Mouse (Mus musculus) large intestine, adult 2 months (tissue): ENCODE measurements at regions not wholly inside any gene's neighbourhood (a gene's known extent, or its start where the extent isn't known, plus 50 kb on each side); places are given as distances from the start of the nearest gene placed in this dataset.

ENCODE experiments used
- DNase-seq: peaks from one replicate; pipeline ENCODE4 v3.0.0-alpha.2; 2012; ENCODE audit warnings: low read depth, low spot score
- WGBS: fragments of 180-500 bp; shearing (Covaris S2); methylation state at CpG from one replicate; pipeline ENCODE4 v1.1.7; 2018; 5-methylcytosine and 5-hydroxymethylcytosine counted together

DNA sequence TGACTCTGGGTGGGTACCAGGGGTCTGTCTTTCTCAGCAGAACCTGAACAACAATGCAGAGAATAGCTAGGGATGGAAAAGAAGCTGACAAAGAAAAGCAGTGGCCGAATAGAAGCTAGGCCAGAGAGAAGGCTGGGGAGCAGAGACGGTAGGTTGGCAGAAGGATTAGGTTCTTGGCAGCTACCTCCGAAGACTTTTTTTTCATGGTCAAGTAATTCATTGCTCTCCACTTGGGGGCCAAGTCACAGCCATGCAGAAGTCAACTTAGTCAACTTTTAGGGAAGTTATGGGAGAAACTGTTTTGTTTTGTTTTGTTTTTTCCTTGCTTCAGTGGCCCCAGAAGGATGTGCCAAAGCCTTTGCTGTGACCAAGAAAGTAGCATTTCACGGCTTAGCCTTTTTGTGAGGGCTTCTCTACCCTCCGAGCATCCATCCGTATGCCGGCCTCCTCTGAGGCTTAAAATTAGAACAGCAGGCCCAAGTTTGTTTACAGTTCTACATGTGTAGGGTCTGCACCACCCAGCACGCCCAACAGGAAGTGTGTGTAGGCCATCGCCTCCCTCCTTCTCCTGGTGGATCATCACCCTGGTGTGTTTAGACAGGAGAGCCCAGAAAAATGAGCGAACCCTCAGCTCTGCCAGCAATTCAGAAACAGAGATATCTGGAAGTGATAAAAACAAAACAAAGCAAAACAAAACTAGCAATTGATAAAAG is 226.2 kb downstream of the Tbx18 start:
- no peak for DNase-seq
- WGBS = 42% methylated on average over 10 of the region's 10 CpGs

DNA sequence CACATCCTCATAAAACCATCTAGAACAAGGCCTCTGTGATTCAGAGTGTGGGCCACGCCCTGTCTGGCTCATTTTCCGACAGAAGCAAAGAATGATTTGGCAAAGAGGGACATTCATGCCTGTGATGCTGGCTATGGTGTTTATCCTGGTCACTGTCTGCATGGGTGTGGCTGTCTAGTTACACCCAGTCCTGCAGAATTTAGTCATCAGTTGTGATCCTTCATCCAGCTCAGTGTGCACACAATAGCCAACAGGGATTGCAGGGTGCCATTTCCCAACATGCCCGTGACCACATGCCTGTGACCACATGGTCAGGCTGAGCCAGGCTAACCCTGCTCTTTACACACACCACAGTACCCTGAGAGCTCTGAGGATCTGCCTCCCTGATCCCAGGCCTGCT is 208.8 kb upstream of the Cep162 start:
- DNase-seq = peak; percentile 1
- 43% methylated on average over 3 of the region's 3 CpGs for WGBS

DNA sequence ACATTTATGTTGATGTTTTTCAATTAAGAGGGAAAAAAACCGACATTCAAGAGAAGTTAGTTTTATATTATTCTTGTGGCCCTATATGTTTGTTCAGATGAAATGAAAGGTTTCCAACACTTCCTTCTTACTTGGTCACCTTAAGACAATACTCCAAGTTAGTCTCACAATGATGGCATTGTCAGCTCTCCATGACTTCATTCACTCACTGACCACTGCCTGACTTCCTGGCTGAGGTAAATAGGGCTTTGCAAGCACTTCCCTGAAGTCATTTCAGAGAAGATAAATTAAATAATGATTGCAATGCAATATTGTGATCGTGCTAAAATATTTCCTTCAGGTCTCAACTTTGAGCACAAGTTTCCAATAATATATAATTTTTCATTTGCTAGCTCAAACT is 197.9 kb upstream of the Cep162 start:
- 66% methylated on average over 2 of the region's 2 CpGs for WGBS
- DNase-seq = no peak

DNA sequence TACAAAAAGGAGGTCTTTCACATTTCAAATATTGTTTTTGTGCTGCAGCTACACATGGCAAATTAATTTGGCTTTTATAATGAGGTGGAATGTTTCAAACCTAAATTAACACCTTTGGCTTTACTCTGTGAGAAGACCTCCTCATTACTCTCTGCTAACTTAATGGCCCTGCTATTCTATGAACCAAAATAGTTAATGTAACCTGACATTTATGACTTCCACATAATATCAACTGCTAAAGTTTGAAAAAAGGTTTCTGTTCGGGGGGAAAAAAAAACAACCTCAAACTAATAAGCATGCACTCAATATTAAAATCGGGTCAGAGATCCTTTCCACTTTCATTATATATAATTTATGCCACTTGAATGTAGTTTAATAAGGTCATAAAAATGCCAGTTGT is 197.2 kb upstream of the Cep162 start:
- no peak for DNase-seq
- 32% methylated on average over 2 of the region's 2 CpGs for WGBS

DNA sequence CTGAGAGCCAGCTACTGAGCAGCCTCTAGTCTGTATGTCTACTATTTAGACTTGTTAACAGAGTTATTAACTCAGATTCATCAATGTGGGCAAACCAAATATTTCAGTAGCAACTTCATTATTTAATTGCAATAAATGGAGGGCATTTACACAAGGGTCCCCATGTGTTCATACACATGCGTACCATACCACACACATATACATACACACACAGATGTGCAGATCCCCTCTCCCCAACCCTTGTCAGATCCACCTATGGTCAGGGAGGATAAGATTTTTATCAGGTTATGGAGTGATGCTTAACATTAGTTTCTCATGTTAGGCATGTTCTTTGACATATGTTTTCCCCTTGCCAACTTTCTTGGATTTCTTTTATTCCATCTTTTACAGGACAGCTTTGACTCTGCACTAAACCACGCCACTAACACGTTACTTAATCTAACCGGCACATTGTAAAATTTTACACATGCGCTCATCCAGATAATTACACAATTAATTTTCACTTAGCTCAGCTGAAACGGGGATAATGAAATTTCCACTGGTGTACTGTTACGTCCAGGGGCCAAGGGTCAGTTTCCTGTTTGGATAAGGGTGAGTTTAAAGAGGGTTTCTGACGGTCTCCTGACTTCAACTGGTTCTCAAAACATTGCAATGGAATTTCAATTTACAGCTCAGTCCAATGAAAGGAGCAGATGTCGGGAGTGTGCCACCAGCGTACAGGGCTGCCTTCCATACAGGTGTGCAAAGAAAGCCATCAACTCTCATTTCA is 188.3 kb upstream of the Cep162 start:
- 26% methylated on average over 10 of the region's 10 CpGs for WGBS
- DNase-seq = no peak

DNA sequence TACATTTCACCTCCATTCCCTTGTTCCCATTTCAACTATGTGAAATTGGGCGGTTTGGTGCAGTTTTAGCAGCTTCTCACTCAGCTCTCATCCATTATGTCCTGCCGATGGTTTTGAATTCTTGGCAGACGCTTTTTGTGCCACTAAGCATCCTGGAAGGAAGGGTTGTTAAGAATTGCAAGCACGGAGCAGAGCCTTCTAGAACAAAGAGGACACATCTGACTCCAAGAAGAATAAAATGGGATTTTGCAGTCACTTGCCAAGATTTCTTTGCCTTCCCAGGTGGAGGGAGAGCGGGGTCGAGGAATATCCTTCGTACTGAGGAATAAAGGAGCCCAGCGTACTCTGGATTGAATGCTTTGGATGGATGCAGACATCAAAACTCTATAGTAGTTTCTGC is 176.7 kb upstream of the Cep162 start:
- DNase-seq = no peak
- WGBS = 73% methylated on average over 8 of the region's 8 CpGs

DNA sequence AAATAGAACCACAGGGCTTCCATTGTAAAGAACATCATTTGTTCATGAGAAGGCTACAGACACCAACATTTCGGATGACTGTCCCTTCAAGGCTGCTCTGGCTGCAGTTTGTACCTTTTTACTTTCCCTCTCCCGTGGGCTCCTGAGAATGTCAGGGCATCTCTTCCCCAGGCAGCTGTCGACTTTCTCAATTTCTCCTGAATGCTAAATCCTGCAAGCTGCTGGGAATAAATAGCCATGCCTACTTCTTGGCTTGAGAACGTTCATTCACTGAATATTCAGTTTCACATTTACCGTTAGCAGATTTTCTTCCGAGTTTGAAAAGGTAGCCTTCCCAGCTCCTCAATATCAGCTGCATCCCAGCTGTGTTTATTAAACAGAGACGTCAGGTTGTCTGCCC is 176.2 kb upstream of the Cep162 start:
- 66% methylated on average over 7 of the region's 7 CpGs for WGBS

DNA sequence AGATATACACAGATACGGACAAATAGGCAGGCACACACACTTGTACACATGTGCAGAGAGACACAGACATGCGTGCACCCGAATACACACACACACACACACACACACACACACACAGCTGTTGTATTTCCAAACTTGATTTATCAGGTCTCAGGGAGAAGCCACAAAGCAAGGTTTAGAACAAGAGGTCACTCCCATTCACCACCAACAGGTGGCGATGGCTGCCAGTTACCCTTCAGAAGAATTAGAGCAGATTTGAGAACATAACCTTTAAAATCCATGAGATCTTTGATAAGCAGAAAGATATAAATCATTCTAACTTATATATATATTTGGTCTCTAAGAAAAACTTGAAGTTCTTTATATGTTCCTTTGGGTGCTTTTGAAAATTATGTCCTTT is 169.9 kb upstream of the Cep162 start:
- 39% methylated on average over 4 of the region's 4 CpGs for WGBS
- DNase-seq = no peak

More for the DNA sequence above, 176.2 kb upstream of the Cep162 start:
- DNase-seq = no peak

DNA sequence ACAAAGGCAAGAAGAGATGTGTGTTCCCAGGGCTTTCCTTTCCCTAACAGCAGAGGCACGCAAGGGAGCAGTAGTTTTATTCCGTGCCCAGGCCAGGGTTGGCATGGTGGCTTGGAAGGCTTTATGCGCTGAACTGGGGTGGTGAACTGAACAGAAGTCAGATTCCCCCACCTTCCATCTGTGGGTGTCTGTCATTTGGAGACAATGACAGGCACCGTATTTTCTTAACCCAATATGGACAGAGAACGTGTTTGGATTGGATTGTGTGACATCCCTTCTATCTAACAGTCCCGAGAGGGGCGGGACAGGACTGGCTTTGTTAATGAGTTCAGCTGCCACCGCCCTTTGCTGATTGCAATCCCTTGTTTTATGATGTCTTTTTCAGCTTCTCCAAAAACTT is 165.8 kb upstream of the Cep162 start:
- no peak for DNase-seq
- 42% methylated on average over 8 of the region's 8 CpGs for WGBS

- no peak for DNase-seq
- WGBS = 17% methylated on average over 12 of the region's 12 CpGs
Measured at GRCm38 (mm10) chr9:87419376-87419775, 164.0 kb upstream of the Cep162 start.

- DNase-seq = no peak
- 61% methylated on average over 9 of the region's 9 CpGs for WGBS
Measured at GRCm38 (mm10) chr9:87412894-87413293, 157.6 kb upstream of the Cep162 start.

DNA sequence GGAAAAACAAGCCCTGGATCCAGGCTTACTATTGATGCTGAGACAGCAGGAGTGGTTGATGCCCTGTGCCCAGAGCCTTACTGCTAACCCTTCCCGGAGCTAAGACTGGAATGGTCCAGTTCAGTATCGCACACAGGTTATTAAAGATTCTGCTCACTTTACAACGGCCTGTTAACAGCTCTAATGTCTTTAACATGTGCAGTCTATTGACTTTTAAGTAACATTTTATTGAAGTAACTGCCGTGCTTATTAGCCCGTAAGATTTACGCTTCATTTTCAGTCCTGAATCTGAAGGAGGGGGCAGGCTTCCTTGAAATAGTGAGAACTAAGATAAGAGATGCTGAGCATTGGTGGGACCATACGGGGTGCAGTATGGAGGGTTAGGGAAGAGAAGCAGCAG is 155.7 kb upstream of the Cep162 start:
- WGBS = 64% methylated on average over 7 of the region's 7 CpGs
- no peak for DNase-seq

GRCm38 (mm10) chr9:87409736-87410135 is 154.4 kb upstream of the Cep162 start:
- WGBS = 81% methylated on average over 3 of the region's 3 CpGs
- DNase-seq = no peak

GRCm38 (mm10) chr9:87408805-87409204 is 153.5 kb upstream of the Cep162 start:
- 86% methylated on average over 8 of the region's 8 CpGs for WGBS
- DNase-seq = no peak

DNA sequence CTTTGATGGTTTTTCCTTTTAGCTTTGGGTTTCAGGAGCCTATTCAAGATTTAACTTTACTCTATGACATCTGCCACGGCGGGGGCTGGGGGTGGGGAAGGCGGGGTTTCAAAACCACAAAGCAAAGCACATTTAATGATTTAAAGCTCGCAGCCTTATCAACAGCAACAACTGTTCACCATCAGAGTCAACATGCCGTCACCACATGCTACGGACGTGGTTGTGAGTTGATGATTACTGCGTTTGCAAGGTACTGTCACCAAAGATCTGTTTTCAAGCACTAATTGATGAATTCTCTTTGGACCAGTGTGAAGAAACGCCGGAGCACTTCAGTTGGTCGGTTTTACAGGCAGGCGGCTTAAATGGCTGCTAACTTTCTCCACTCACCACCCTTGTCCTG is 151.1 kb upstream of the Cep162 start:
- 60% methylated on average over 12 of the region's 12 CpGs for WGBS
- no peak for DNase-seq

GRCm38 (mm10) chr9:87405115-87405720 is 149.9 kb upstream of the Cep162 start:
- WGBS = 82% methylated on average over 7 of the region's 7 CpGs
- DNase-seq = no peak

- DNase-seq = no peak
- 51% methylated on average over 3 of the region's 3 CpGs for WGBS
Measured at GRCm38 (mm10) chr9:87402010-87402409, 146.7 kb upstream of the Cep162 start.

DNA sequence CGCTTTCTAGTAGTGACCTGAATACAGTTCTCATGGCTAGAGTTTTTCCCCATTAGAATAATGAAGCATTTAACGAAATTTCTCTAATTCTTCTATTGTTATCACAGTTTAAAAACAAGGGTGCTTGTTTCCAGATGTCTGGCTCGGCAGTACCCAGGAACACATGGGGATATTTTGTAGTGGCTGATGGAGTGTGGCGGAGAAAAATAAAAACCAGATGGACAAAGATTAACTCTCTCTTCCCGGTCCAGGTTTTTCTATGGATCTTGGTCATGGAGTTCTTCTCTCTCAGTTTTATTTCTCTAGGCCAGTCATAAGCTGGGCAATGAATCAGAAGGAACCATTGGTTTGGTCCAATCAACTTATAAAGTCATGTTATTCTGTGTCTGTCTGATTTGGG is 132.2 kb upstream of the Cep162 start:
- 80% methylated on average over 5 of the region's 5 CpGs for WGBS
- no peak for DNase-seq

DNA sequence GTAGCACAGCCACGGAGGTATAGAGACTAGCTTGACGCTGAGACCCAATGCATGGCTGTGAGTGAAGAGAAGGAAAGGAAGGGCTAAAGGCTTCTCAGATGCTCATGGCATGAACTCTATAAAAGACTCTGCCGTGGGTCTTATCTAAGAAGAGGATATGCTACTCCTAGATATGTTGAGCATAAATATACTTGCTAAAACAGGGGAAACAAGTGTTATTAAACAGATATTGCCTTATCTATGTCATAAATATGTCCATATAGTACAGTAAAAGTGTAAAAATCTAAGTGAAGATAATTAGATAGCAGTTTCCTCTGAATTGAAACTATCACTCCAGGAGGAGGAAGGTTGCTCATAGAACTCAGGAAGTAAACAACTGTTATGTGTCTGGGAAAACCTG is 128.2 kb upstream of the Cep162 start:
- DNase-seq = no peak
- 73% methylated on average over 3 of the region's 3 CpGs for WGBS

DNA sequence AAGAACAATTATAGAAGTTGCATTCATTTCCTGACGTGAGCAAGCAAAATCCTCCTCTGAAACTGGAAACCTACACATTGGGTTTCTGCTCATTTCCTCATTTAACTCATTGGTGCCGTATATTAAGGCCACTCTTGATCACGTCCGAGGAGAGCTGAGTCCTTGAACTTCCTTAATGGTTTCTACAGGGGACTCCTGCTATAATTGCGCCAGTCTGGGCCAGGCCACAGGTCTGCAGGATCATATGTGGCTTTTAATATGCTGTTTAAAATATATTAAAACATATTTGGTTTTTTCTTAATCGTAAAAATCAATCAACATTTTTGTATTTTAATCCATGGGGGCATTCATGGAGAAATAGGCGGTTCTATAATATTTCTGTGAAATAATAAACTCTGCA is 122.6 kb upstream of the Cep162 start:
- no peak for DNase-seq
- WGBS = 65% methylated on average over 7 of the region's 7 CpGs

- DNase-seq = no peak
- 41% methylated on average over 10 of the region's 10 CpGs for WGBS
Measured at GRCm38 (mm10) chr9:87376731-87377310, 121.5 kb upstream of the Cep162 start.
